Mouse (Mus musculus): ENCODE results near the gene Rab43. TPM values are rescaled to one million over a fixed set of nuclear protein-coding genes. Genes with fewer than 3 reads are reported as not detected.
"Not testable (repeated sequence)": the region's sequence is repeated elsewhere in the genome, so short reads cannot be mapped to it uniquely, and the experiment has no call there.

Gene Rab43
- polyA plus RNA-seq, 1 experiment: 22.8 TPM

DNA sequence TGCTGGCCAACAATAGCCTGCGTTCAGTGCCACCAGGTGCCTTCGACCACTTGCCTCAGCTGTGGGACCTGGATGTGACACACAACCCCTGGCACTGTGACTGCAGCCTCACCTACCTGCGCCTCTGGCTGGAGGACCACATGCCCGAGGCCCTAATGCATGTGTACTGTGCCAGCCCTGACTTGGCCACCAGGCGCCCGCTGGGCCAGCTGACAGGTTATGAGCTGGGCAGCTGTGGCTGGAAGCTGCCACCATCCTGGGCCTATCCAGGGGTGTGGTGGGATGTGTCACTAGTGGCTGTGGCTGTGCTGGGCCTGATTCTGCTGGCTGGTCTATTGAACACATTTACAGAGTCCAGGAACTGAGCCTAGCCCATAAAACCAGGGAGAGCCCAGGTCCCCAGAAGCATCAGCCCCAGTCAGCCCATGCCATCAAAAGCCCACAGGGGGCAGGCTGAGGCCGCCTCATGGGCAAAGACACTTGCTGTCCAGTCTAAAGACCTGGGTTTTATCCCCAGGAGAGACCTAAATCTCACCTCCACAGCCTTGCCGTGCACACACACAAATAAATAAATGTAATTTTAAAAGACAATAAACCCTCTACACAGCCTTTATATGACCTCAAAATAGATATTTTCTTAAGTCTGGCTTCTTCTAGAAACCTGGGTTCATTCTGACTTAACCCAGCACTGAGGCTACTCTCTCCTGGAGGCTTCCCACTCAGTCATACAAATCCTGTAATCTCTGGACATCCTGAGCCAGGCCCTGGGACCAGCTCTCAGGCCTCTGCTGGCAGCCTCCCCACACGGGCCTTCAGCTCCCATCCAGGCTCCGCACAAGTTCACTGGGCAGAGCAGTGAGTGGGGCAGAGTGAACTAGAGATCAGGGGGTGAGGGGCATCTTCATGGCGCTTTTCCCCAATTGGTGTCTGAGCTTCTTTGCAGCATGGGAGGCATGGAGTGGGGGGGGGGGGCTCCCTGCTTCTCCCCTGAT, 32.5 kb downstream of the Rab43 start:
- H3K4me1 ChIP-seq (ENCODE audit: control insufficient read depth): peaks cover 69% of the 10 kb centered on the region

GRCm38 (mm10) chr6:87778294-87779173, 33.4 kb downstream of the Rab43 start:
- H3K4me3 ChIP-seq (replicated peaks): peak overlapping the region; percentile 66
- H3K9me3 ChIP-seq (ENCODE audit: control insufficient read depth, low read length): no peaks in the 10 kb centered on the region; the same call in 1 of the 2 replicates
- peaks cover 2% of the 10 kb centered on the region; the same call in 1 of the 2 replicates for H3K27me3 ChIP-seq (ENCODE audit: control insufficient read depth)
- no peak for TF ChIP-seq GATA1 (IDR thresholded peaks at IDR 0.05; ENCODE audit: low read length)
- no peak for TF ChIP-seq TAL1 (IDR thresholded peaks at IDR 0.05; ENCODE audit: low read length)
- peaks cover 41% of the 10 kb centered on the region for H3K36me3 ChIP-seq (ENCODE audit: control insufficient read depth)
- peaks cover 63% of the 10 kb centered on the region for H3K4me1 ChIP-seq (ENCODE audit: control insufficient read depth)

More for the DNA sequence above, 32.5 kb downstream of the Rab43 start:
- peaks cover 2% of the 10 kb centered on the region; the same call in 1 of the 2 replicates for H3K27me3 ChIP-seq (ENCODE audit: control insufficient read depth)
- TF ChIP-seq TAL1 (IDR thresholded peaks at IDR 0.05; ENCODE audit: low read length) (no peak), GATA1 (IDR thresholded peaks at IDR 0.05; ENCODE audit: low read length) (no peak)
- no peaks in the 10 kb centered on the region; the same call in 1 of the 2 replicates for H3K9me3 ChIP-seq (ENCODE audit: control insufficient read depth, low read length)
- H3K4me3 ChIP-seq (replicated peaks): no peak overlapping the region
- H3K36me3 ChIP-seq (ENCODE audit: control insufficient read depth): peaks cover 41% of the 10 kb centered on the region

DNA sequence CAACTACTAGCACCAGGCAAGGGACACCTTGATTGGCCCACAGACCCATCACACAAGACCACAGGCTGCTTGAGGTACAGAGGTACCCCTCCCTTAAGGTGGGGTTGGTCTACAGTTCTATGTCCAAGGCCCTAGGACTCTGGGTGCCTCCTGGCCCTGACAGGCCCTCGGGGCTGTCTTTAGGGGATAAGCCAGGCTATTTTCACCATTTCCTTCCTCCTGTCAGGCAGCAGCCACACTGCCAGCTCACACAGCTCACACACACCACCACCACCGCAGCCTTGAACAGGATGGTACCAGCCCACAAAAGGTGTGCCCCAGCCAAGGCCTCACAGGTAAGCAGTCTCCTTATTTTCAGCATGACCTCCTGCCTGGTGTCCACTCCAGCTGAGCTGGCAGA, 34.1 kb downstream of the Rab43 start, which contains the start of gene Gp9:
Gp9 (plus strand) TSS at position 231 of the 400 bp plus-strand sequence.
- no peaks in the 10 kb centered on the region; the same call in 1 of the 2 replicates for H3K9me3 ChIP-seq (ENCODE audit: control insufficient read depth, low read length)
- TF ChIP-seq TAL1 (IDR thresholded peaks at IDR 0.05; ENCODE audit: low read length) (no peak), GATA1 (IDR thresholded peaks at IDR 0.05; ENCODE audit: low read length) (no peak)
- peaks cover 41% of the 10 kb centered on the region for H3K36me3 ChIP-seq (ENCODE audit: control insufficient read depth)
- peaks cover 2% of the 10 kb centered on the region; the same call in 1 of the 2 replicates for H3K27me3 ChIP-seq (ENCODE audit: control insufficient read depth)
- H3K4me3 ChIP-seq (replicated peaks): peak within 1 kb of the TSS; percentile 66
- H3K4me1 ChIP-seq (ENCODE audit: control insufficient read depth): peaks cover 60% of the 10 kb centered on the region

DNA sequence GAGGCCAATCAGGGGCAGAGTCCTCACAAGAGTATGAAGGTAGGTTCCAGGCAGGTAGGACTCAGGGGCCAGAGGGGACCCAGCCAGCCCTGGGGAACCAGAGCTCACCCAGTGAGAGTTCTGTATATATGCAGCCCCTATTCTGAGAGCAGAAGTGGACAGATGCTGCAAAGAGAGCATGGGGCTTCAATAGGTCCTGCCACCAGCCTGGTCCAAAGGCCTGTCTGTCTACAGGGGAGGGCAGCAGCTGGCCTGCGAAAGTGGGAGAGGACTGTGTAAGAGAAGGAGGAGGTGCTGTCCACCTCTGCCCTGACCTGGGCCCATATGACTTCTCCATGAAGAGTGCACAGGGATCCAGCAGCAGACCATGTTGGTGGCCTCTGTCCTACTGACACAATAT, 35.3 kb downstream of the Rab43 start:
- Histone ChIP-seq H3K36me3 (ENCODE audit: control insufficient read depth) (peaks cover 41% of the 10 kb centered on the region), H3K9me3 (ENCODE audit: control insufficient read depth, low read length) (no peaks in the 10 kb centered on the region; the same call in 1 of the 2 replicates), H3K4me1 (ENCODE audit: control insufficient read depth) (peaks cover 59% of the 10 kb centered on the region), H3K27me3 (ENCODE audit: control insufficient read depth) (peaks cover 2% of the 10 kb centered on the region; the same call in 1 of the 2 replicates), H3K4me3 (replicated peaks) (peak overlapping the region; percentile 66)
- TF ChIP-seq GATA1 (IDR thresholded peaks at IDR 0.05; ENCODE audit: low read length): no peak
- no peak for TF ChIP-seq TAL1 (IDR thresholded peaks at IDR 0.05; ENCODE audit: low read length)

- Histone ChIP-seq H3K4me1 (ENCODE audit: control insufficient read depth) (peaks cover 60% of the 10 kb centered on the region), H3K36me3 (ENCODE audit: control insufficient read depth) (peaks cover 38% of the 10 kb centered on the region), H3K9me3 (ENCODE audit: control insufficient read depth, low read length) (no peaks in the 10 kb centered on the region; the same call in 1 of the 2 replicates), H3K4me3 (replicated peaks) (peak overlapping the region; percentile 66), H3K27me3 (ENCODE audit: control insufficient read depth) (peaks cover 2% of the 10 kb centered on the region; the same call in 1 of the 2 replicates)
- TF ChIP-seq TAL1 (IDR thresholded peaks at IDR 0.05; ENCODE audit: low read length) (peak; percentile 91), GATA1 (IDR thresholded peaks at IDR 0.05; ENCODE audit: low read length) (peak; percentile 97)
Measured at GRCm38 (mm10) chr6:87775588-87776245, 36.2 kb downstream of the Rab43 start.

- no peak overlapping the region for H3K4me3 ChIP-seq (replicated peaks)
- peaks cover 56% of the 10 kb centered on the region for H3K4me1 ChIP-seq (ENCODE audit: control insufficient read depth)
- H3K36me3 ChIP-seq (ENCODE audit: control insufficient read depth): peaks cover 33% of the 10 kb centered on the region
- no peaks in the 10 kb centered on the region; the same call in 1 of the 2 replicates for H3K9me3 ChIP-seq (ENCODE audit: control insufficient read depth, low read length)
- TF ChIP-seq TAL1 (IDR thresholded peaks at IDR 0.05; ENCODE audit: low read length) (no peak), GATA1 (IDR thresholded peaks at IDR 0.05; ENCODE audit: low read length) (no peak)
- peaks cover 2% of the 10 kb centered on the region; the same call in 1 of the 2 replicates for H3K27me3 ChIP-seq (ENCODE audit: control insufficient read depth)
Measured at GRCm38 (mm10) chr6:87774909-87775308, 37.1 kb downstream of the Rab43 start.

GRCm38 (mm10) chr6:87774466-87774865, 37.5 kb downstream of the Rab43 start:
- H3K4me3 ChIP-seq (replicated peaks): no peak overlapping the region
- no peaks in the 10 kb centered on the region; the same call in 1 of the 2 replicates for H3K9me3 ChIP-seq (ENCODE audit: control insufficient read depth, low read length)
- H3K4me1 ChIP-seq (ENCODE audit: control insufficient read depth): peaks cover 53% of the 10 kb centered on the region
- peaks cover 2% of the 10 kb centered on the region; the same call in 1 of the 2 replicates for H3K27me3 ChIP-seq (ENCODE audit: control insufficient read depth)
- peaks cover 30% of the 10 kb centered on the region for H3K36me3 ChIP-seq (ENCODE audit: control insufficient read depth)
- TF ChIP-seq TAL1 (IDR thresholded peaks at IDR 0.05; ENCODE audit: low read length) (no peak), GATA1 (IDR thresholded peaks at IDR 0.05; ENCODE audit: low read length) (no peak)

DNA sequence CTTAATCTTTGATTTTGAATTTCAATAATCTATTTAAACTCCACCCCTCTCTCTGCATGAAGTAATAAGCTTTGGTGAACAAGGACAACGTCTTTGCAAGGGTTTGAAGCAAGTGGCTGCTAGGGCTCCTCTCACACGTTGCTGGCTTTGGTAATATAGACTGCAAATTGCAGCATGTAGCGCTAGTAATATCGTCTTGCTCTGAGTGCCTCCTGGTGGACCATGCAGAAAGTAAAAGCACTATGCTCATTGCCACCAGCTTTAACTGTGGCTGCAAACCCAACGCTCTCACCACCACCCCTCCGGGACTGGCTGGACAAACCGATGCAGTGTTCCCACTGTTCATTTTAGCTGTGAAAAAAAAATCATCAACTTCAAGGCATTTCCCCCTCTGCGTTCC, 41.3 kb downstream of the Rab43 start:
- H3K9me3 ChIP-seq (ENCODE audit: control insufficient read depth, low read length): no peaks in the 10 kb centered on the region; the same call in 1 of the 2 replicates
- H3K36me3 ChIP-seq (ENCODE audit: control insufficient read depth): no peaks in the 10 kb centered on the region
- TF ChIP-seq GATA1 (IDR thresholded peaks at IDR 0.05; ENCODE audit: low read length) (no peak), TAL1 (IDR thresholded peaks at IDR 0.05; ENCODE audit: low read length) (no peak)
- H3K27me3 ChIP-seq (ENCODE audit: control insufficient read depth): peaks cover 2% of the 10 kb centered on the region; the same call in 1 of the 2 replicates
- peaks cover 15% of the 10 kb centered on the region for H3K4me1 ChIP-seq (ENCODE audit: control insufficient read depth)
- H3K4me3 ChIP-seq (replicated peaks): no peak overlapping the region

- H3K36me3 ChIP-seq (ENCODE audit: control insufficient read depth); H3K27me3 ChIP-seq (ENCODE audit: control insufficient read depth); H3K9me3 ChIP-seq (ENCODE audit: control insufficient read depth, low read length); H3K4me3 ChIP-seq (replicated peaks): not testable (repeated sequence)
- peaks cover 40% of the 10 kb centered on the region for H3K4me1 ChIP-seq (ENCODE audit: control insufficient read depth)
Measured at GRCm38 (mm10) chr6:87764296-87764695, 47.7 kb downstream of the Rab43 start.
